Mouse (Mus musculus): ENCODE data around the gene Myo10. TPM values are rescaled to one million over a fixed set of nuclear protein-coding genes. Genes with fewer than 3 reads are reported as not detected.
A peak's percentile ranks its signal among the peaks of the same experiment; 100 is the strongest.

Gene Myo10
- polyA plus RNA-seq, 1 experiment from 2014 or later = 5.9 TPM

- DNase-seq (no peak), ATAC-seq (peak; percentile 59)
- peaks cover 20% of the 10 kb centered on the region for H3K4me1 ChIP-seq (ENCODE audit: insufficient read depth)
- no peak overlapping the region for H3K9ac ChIP-seq (replicated peaks)
- TF ChIP-seq EP300 (IDR thresholded peaks at IDR 0.05; ENCODE audit: low read depth) (no peak), CTCF (IDR thresholded peaks at IDR 0.05; ENCODE audit: low read depth) (no peak)
- no peak overlapping the region for H3K4me2 ChIP-seq (ENCODE audit: low read depth, low read length)
- WGBS (ENCODE audit: insufficient replicate concordance) = 58% methylated on average over 9 of the region's 9 CpGs
- H3K27me3 ChIP-seq (ENCODE audit: insufficient read depth, low read length) = no peaks in the 10 kb centered on the region
- H3K4me3 ChIP-seq (ENCODE audit: low read depth, low read length) = no peak overlapping the region
- H3K36me3 ChIP-seq (replicated peaks; ENCODE audit: insufficient read depth, low read length) = no peaks in the 10 kb centered on the region
- H3K27ac ChIP-seq (ENCODE audit: low read depth) = no peak overlapping the region
- no peaks in the 10 kb centered on the region for H3K9me3 ChIP-seq (ENCODE audit: low read length)
These were observed 66.3 kb downstream of the Myo10 start for GRCm38 (mm10) chr15:25688424-25689283.

DNA sequence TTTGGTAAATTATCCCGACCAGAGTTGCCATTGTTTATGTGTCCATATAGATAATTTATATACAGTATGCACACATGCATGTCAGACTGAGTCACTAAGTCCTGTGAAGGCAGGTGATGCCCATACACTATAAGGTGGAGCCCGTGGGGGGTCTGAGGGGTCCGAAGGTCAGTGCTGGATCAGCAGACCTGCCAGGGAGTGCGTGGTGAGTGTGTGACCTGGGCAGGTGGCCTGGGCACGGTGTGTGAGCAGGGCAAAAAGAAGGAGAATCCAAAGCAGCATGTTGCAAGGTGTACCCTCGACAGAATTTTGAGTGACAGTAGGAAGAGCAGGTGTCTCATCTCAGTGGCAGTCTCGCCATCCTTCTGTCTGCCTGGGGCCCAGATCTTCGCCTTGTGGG is 67.2 kb downstream of the Myo10 start:
- H3K4me2 ChIP-seq (ENCODE audit: low read depth, low read length) = no peak overlapping the region
- no peaks in the 10 kb centered on the region for H3K9me3 ChIP-seq (ENCODE audit: low read length)
- no peak overlapping the region for H3K9ac ChIP-seq (replicated peaks)
- WGBS (ENCODE audit: insufficient replicate concordance) = 71% methylated on average over 8 of the region's 8 CpGs
- no peak overlapping the region for H3K4me3 ChIP-seq (ENCODE audit: low read depth, low read length)
- ATAC-seq (no peak), DNase-seq (no peak)
- H3K4me1 ChIP-seq (ENCODE audit: insufficient read depth) = peaks cover 20% of the 10 kb centered on the region
- H3K36me3 ChIP-seq (replicated peaks; ENCODE audit: insufficient read depth, low read length) = no peaks in the 10 kb centered on the region
- no peak overlapping the region for H3K27ac ChIP-seq (ENCODE audit: low read depth)
- no peak for TF ChIP-seq EP300 (IDR thresholded peaks at IDR 0.05; ENCODE audit: low read depth)
- TF ChIP-seq CTCF (IDR thresholded peaks at IDR 0.05; ENCODE audit: low read depth) = no peak
- no peaks in the 10 kb centered on the region for H3K27me3 ChIP-seq (ENCODE audit: insufficient read depth, low read length)

- no peaks in the 10 kb centered on the region for H3K36me3 ChIP-seq (replicated peaks; ENCODE audit: insufficient read depth, low read length)
- no peak overlapping the region for H3K4me3 ChIP-seq (ENCODE audit: low read depth, low read length)
- no peaks in the 10 kb centered on the region for H3K27me3 ChIP-seq (ENCODE audit: insufficient read depth, low read length)
- H3K4me1 ChIP-seq (ENCODE audit: insufficient read depth) = peaks cover 20% of the 10 kb centered on the region
- H3K4me2 ChIP-seq (ENCODE audit: low read depth, low read length) = no peak overlapping the region
- ATAC-seq = no peak
- no peak for TF ChIP-seq EP300 (IDR thresholded peaks at IDR 0.05; ENCODE audit: low read depth)
- TF ChIP-seq CTCF (IDR thresholded peaks at IDR 0.05; ENCODE audit: low read depth) = no peak
- no peak overlapping the region for H3K27ac ChIP-seq (ENCODE audit: low read depth)
- no peak overlapping the region for H3K9ac ChIP-seq (replicated peaks)
- 73% methylated on average over 15 of the region's 15 CpGs for WGBS (ENCODE audit: insufficient replicate concordance)
- DNase-seq = no peak
- H3K9me3 ChIP-seq (ENCODE audit: low read length) = no peaks in the 10 kb centered on the region
These were observed 67.9 kb downstream of the Myo10 start for GRCm38 (mm10) chr15:25690066-25690745.

GRCm38 (mm10) chr15:25690746-25691105 is 68.4 kb downstream of the Myo10 start:
- no peak overlapping the region for H3K27ac ChIP-seq (ENCODE audit: low read depth)
- no peak overlapping the region for H3K9ac ChIP-seq (replicated peaks)
- H3K36me3 ChIP-seq (replicated peaks; ENCODE audit: insufficient read depth, low read length) = no peaks in the 10 kb centered on the region
- 68% methylated on average over 4 of the region's 4 CpGs for WGBS (ENCODE audit: insufficient replicate concordance)
- H3K4me3 ChIP-seq (ENCODE audit: low read depth, low read length) = no peak overlapping the region
- no peak overlapping the region for H3K4me2 ChIP-seq (ENCODE audit: low read depth, low read length)
- peaks cover 20% of the 10 kb centered on the region for H3K4me1 ChIP-seq (ENCODE audit: insufficient read depth)
- ATAC-seq (no peak), DNase-seq (no peak)
- H3K27me3 ChIP-seq (ENCODE audit: insufficient read depth, low read length) = no peaks in the 10 kb centered on the region
- TF ChIP-seq CTCF (IDR thresholded peaks at IDR 0.05; ENCODE audit: low read depth) = no peak
- no peak for TF ChIP-seq EP300 (IDR thresholded peaks at IDR 0.05; ENCODE audit: low read depth)
- H3K9me3 ChIP-seq (ENCODE audit: low read length) = no peaks in the 10 kb centered on the region

GRCm38 (mm10) chr15:25692254-25692950 is 70.1 kb downstream of the Myo10 start:
- TF ChIP-seq EP300 (IDR thresholded peaks at IDR 0.05; ENCODE audit: low read depth) = no peak
- TF ChIP-seq CTCF (IDR thresholded peaks at IDR 0.05; ENCODE audit: low read depth) = no peak
- H3K9me3 ChIP-seq (ENCODE audit: low read length) = no peaks in the 10 kb centered on the region
- DNase-seq (peak; percentile 56), ATAC-seq (peak; percentile 82)
- WGBS (ENCODE audit: insufficient replicate concordance) = 39% methylated on average over 21 of the region's 21 CpGs
- H3K27ac ChIP-seq (ENCODE audit: low read depth) = 0 out of 2 replicates have a peak overlapping the region, but pooled peaks have one; percentile 16
- no peaks in the 10 kb centered on the region for H3K36me3 ChIP-seq (replicated peaks; ENCODE audit: insufficient read depth, low read length)
- H3K4me2 ChIP-seq (ENCODE audit: low read depth, low read length) = peak overlapping the region; percentile 22; the same call in 1 of the 2 replicates
- peaks cover 20% of the 10 kb centered on the region for H3K4me1 ChIP-seq (ENCODE audit: insufficient read depth)
- no peak overlapping the region for H3K9ac ChIP-seq (replicated peaks)
- H3K4me3 ChIP-seq (ENCODE audit: low read depth, low read length) = no peak overlapping the region
- H3K27me3 ChIP-seq (ENCODE audit: insufficient read depth, low read length) = no peaks in the 10 kb centered on the region

- TF ChIP-seq EP300 (IDR thresholded peaks at IDR 0.05; ENCODE audit: low read depth) (no peak), CTCF (IDR thresholded peaks at IDR 0.05; ENCODE audit: low read depth) (peak; percentile 31; the same call in 1 of the 2 replicates)
- Histone ChIP-seq H3K4me1 (ENCODE audit: insufficient read depth) (peaks cover 16% of the 10 kb centered on the region), H3K36me3 (replicated peaks; ENCODE audit: insufficient read depth, low read length) (no peaks in the 10 kb centered on the region), H3K4me2 (ENCODE audit: low read depth, low read length) (no peak overlapping the region), H3K4me3 (ENCODE audit: low read depth, low read length) (no peak overlapping the region), H3K9me3 (ENCODE audit: low read length) (no peaks in the 10 kb centered on the region), H3K9ac (replicated peaks) (no peak overlapping the region), H3K27ac (ENCODE audit: low read depth) (no peak overlapping the region), H3K27me3 (ENCODE audit: insufficient read depth, low read length) (no peaks in the 10 kb centered on the region)
- ATAC-seq = no peak
- no peak for DNase-seq
- WGBS (ENCODE audit: insufficient replicate concordance) = 73% methylated on average over 11 of the region's 11 CpGs
These were observed 71.4 kb downstream of the Myo10 start for GRCm38 (mm10) chr15:25693708-25694107.
